Mouse (Mus musculus): ENCODE measurements around the gene Zfp354b. TPM values are rescaled to one million over a fixed set of nuclear protein-coding genes. Genes with fewer than 3 reads are reported as not detected.

Zfp354b gene
- total RNA-seq (2012; rRNA removed), result not detected in 2 replicates
- not detected in 2 replicates for total RNA-seq (2014; rRNA removed)
- polyA plus RNA-seq (2012; ENCODE audit: insufficient read length, low read depth), result not detected in 2 replicates

DNA sequence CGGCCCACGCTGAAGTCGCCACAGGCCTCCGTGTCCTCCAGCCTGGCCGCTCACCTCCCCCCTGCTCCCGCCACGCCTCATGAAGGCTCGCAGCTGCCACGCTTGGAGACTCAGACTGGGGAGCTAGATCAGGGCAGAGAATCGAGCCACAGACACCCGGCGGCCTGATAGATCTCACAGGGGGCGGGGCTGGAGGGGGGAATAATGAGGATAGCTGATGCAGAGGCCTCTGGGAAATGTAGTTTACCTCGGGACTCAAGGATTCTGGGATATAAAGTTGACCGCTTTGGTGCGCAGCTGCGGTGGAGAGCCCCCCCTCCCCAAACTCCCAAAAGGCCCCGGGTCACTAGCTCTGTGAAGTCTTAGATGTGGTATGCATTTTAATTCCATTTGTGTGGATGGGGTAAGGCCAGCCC is at the start of gene Zfp354b:
Gene Zfp354b, minus strand, starts transcription at position 183 of the 416 bp plus-strand sequence.
- Histone ChIP-seq H3K9me3 (replicated peaks; ENCODE audit: low read length) (peaks cover 5% of the 10 kb centered on the region), H3K27me3 (replicated peaks) (peaks cover 80% of the 10 kb centered on the region), H3K4me1 (ENCODE audit: control insufficient read depth in 1 of 2, insufficient read depth in 2 of 2) (no peaks in the 10 kb centered on the region), H3K79me2 (replicated peaks; ENCODE audit: control insufficient read depth, extremely low read depth, insufficient read depth, poor library complexity, severe bottlenecking) (no peaks in the 10 kb centered on the region), H3K36me3 (replicated peaks in 1 of 2; ENCODE audit: control insufficient read depth in 1 of 2, insufficient read depth in 1 of 2, low read length in 1 of 2) (no peaks in the 10 kb centered on the region), H3K9ac (ENCODE audit: insufficient read depth, low read depth) (no peak within 1 kb of the TSS), H3K27ac (ENCODE audit: insufficient read depth, low read depth) (no peak within 1 kb of the TSS), H3K4me3 (replicated peaks in 1 of 3; ENCODE audit: low read depth in 2 of 3, low read length in 2 of 3, poor library complexity in 1 of 3) (no peak within 1 kb of the TSS), H3K4me2 (ENCODE audit: insufficient read depth, low read depth, poor library complexity, severe bottlenecking) (no peak within 1 kb of the TSS)
- no peak for DNase-seq (ENCODE audit: extremely low read depth)
- TF ChIP-seq TBP (conservative IDR thresholded peaks at IDR 0.05; ENCODE audit: low read depth, low read length) (no peak), ZC3H11A (IDR thresholded peaks at IDR 0.05; ENCODE audit: low read depth, low read length) (no peak), HCFC1 (IDR thresholded peaks at IDR 0.05; ENCODE audit: low read depth, low read length) (peak; percentile 44), ZMIZ1 (IDR thresholded peaks at IDR 0.05; ENCODE audit: low read depth, low read length) (no peak)
- in situ Hi-C loops (cut with MboI; ENCODE audit: low pct_ligation_motif_present, low pct_unique_long_range_greater_than_20kb, low sequenced_read_pairs), result loop anchor here (25.0 kb wide), 1 partner anchor 606 kb away; no protein-coding TSS in a partner anchor
- dilution Hi-C loops (cut with MboI; ENCODE audit: extremely low pct_ligation_motif_present, extremely low pct_unique_long_range_greater_than_20kb, low sequenced_read_pairs), result no loop called here

DNA sequence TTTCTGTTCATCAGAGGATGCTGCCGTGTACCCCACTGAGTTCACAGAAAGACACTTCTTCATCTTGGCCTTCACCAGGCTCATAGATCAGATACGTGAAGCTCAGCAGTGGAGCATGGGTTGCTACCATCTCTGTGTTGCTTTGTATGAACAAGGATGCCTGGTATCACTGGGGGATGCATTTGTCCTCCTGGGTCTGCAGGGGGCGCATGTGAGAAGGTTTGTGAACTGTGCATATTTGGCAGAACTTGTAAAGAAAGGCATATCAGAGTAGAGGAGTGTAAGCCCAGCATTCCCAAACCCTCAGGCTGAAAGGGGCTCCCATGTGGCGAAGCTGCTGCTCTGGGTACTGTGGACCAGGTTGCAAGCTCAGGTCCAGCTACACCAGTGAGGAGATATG is 45.8 kb upstream of the Zfp354b start:
- Histone ChIP-seq H3K79me2 (replicated peaks; ENCODE audit: control insufficient read depth, extremely low read depth, insufficient read depth, poor library complexity, severe bottlenecking) (no peaks in the 10 kb centered on the region), H3K36me3 (replicated peaks in 1 of 2; ENCODE audit: control insufficient read depth in 1 of 2, insufficient read depth in 1 of 2, low read length in 1 of 2) (no peaks in the 10 kb centered on the region), H3K4me2 (ENCODE audit: insufficient read depth, low read depth, poor library complexity, severe bottlenecking) (no peak overlapping the region), H3K9me3 (replicated peaks; ENCODE audit: low read length) (peaks cover 17% of the 10 kb centered on the region), H3K9ac (ENCODE audit: insufficient read depth, low read depth) (no peak overlapping the region), H3K4me1 (ENCODE audit: control insufficient read depth in 1 of 2, insufficient read depth in 2 of 2) (no peaks in the 10 kb centered on the region), H3K27me3 (replicated peaks) (peaks cover 50% of the 10 kb centered on the region), H3K4me3 (replicated peaks in 1 of 3; ENCODE audit: low read depth in 2 of 3, low read length in 2 of 3, poor library complexity in 1 of 3) (no peak overlapping the region), H3K27ac (ENCODE audit: insufficient read depth, low read depth) (no peak overlapping the region)
- no peak for DNase-seq (ENCODE audit: extremely low read depth)
- TF ChIP-seq RAD21 (IDR thresholded peaks at IDR 0.05; ENCODE audit: low read depth, low read length), result no peak
- TF ChIP-seq TCF12 (IDR thresholded peaks at IDR 0.05; ENCODE audit: low read depth, low read length), result no peak
- peak; percentile 5; the same call in 1 of the 2 replicates for TF ChIP-seq SMC3 (IDR thresholded peaks at IDR 0.05; ENCODE audit: low read depth, low read length)
- TF ChIP-seq UBTF (IDR thresholded peaks at IDR 0.05; ENCODE audit: low read depth, low read length), result no peak
- no peak for TF ChIP-seq RCOR1 (conservative IDR thresholded peaks at IDR 0.05; ENCODE audit: low read depth, low read length)
- no peak for TF ChIP-seq BHLHE40 (IDR thresholded peaks at IDR 0.05; ENCODE audit: low read depth, low read length)
- TF ChIP-seq MXI1 (IDR thresholded peaks at IDR 0.05; ENCODE audit: low read depth, low read length), result no peak
- TF ChIP-seq GABPA (IDR thresholded peaks at IDR 0.05; ENCODE audit: insufficient replicate concordance, low read depth, low read length), result no peak
- peak in 1 of 2 experiments; percentile 26; a peak in 2 of 4 replicates for TF ChIP-seq CTCF (conservative IDR thresholded peaks at IDR 0.05 in 1 of 2, IDR thresholded peaks at IDR 0.05 in 1 of 2; ENCODE audit: low read depth in 2 of 2, low read length in 2 of 2)
- no peak for TF ChIP-seq SIN3A (IDR thresholded peaks at IDR 0.05; ENCODE audit: low read length)
- in situ Hi-C loops (cut with MboI; ENCODE audit: low pct_ligation_motif_present, low pct_unique_long_range_greater_than_20kb, low sequenced_read_pairs) (no loop called here), dilution Hi-C loops (cut with MboI; ENCODE audit: extremely low pct_ligation_motif_present, extremely low pct_unique_long_range_greater_than_20kb, low sequenced_read_pairs) (no loop called here)

DNA sequence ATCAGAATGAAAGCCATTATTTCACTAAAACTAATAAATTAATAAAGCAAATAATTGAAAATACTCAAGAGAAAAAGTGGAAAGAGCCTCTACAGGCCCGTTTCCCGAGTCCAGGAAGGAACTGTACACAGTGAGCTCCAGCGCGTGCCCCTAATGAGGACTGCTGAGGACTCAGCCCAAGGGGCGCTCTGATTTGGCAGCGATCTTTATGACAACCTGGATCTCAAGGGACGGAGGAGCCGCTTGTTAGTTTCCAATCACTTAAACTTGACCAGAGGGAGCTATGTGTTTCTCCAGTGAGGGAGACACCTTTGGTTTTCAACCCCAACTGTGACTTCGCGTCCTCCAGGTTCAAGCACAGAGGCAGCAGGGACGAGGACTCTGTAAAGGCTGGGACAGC is 34.8 kb upstream of the Zfp354b start, which contains the start of gene Olfr1378:
Gene Olfr1378, plus strand, starts transcription at position 301 of the 400 bp plus-strand sequence.
- dilution Hi-C loops (cut with MboI; ENCODE audit: extremely low pct_ligation_motif_present, extremely low pct_unique_long_range_greater_than_20kb, low sequenced_read_pairs) (no loop called here), in situ Hi-C loops (cut with MboI; ENCODE audit: low pct_ligation_motif_present, low pct_unique_long_range_greater_than_20kb, low sequenced_read_pairs) (no loop called here)
- no peak within 1 kb of the TSS for H3K4me3 ChIP-seq (replicated peaks in 1 of 3; ENCODE audit: low read depth in 2 of 3, low read length in 2 of 3, poor library complexity in 1 of 3)
- no peak within 1 kb of the TSS for H3K9ac ChIP-seq (ENCODE audit: insufficient read depth, low read depth)
- peaks cover 74% of the 10 kb centered on the region for H3K27me3 ChIP-seq (replicated peaks)
- no peaks in the 10 kb centered on the region for H3K36me3 ChIP-seq (replicated peaks in 1 of 2; ENCODE audit: control insufficient read depth in 1 of 2, insufficient read depth in 1 of 2, low read length in 1 of 2)
- H3K4me2 ChIP-seq (ENCODE audit: insufficient read depth, low read depth, poor library complexity, severe bottlenecking), result no peak within 1 kb of the TSS
- TF ChIP-seq UBTF (IDR thresholded peaks at IDR 0.05; ENCODE audit: low read depth, low read length), result no peak
- no peak for TF ChIP-seq NRF1 (IDR thresholded peaks at IDR 0.05; ENCODE audit: low read depth, low read length)
- TF ChIP-seq MAFK (IDR thresholded peaks at IDR 0.05; ENCODE audit: insufficient replicate concordance, low read length), result no peak
- no peak for TF ChIP-seq POLR2AphosphoS2 (IDR thresholded peaks at IDR 0.05; ENCODE audit: low read depth, low read length)
- H3K9me3 ChIP-seq (replicated peaks; ENCODE audit: low read length), result no peaks in the 10 kb centered on the region
- H3K79me2 ChIP-seq (replicated peaks; ENCODE audit: control insufficient read depth, extremely low read depth, insufficient read depth, poor library complexity, severe bottlenecking), result no peaks in the 10 kb centered on the region
- no peak within 1 kb of the TSS for H3K27ac ChIP-seq (ENCODE audit: insufficient read depth, low read depth)
- DNase-seq (ENCODE audit: extremely low read depth), result no peak
- no peaks in the 10 kb centered on the region for H3K4me1 ChIP-seq (ENCODE audit: control insufficient read depth in 1 of 2, insufficient read depth in 2 of 2)

Data from CH12.LX (cell line).